Mouse (Mus musculus): ENCODE results near the gene Nfkbil1.

Gene Nfkbil1

DNA sequence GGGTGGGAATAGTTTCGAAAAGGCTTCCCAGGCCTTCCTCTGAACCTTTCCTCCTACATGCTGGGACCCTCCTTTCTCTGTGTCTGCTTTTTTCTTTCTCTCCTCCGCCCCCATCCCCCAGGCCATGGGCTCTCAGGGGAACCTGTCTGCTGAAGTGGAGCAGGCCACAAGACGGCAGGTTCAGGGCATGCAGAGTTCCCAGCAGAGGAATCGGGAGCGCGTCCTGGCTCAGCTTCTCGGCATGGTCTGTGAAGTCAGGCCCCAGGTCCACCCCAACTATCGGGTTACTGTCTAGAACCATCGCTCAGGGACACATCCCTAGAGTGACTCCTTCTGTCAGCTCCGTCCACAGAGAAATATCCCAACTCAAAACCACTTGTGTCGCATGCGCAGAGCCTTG is 1.9 kb upstream of the Nfkbil1 start:
- no peak for DNase-seq (ENCODE audit: low read depth, low spot score)

DNA sequence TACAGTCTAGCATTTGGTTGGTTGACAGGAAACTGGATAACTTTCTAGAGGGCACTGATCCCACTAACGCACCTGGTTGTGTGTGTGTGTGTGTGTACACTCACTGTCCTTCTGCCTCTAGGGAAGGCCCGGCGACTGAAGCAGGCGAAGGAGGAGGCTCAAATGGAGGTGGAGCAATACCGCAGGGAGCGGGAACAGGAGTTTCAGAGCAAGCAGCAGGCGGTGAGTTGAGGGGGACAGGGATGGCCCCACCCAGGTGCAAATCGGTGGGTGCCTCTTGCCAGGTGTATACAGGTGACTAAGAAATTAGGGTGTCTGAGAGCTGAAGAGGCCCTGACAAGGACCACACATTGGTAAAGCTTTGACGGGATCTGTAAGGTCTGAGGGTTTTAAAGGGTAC is 1.4 kb upstream of the Nfkbil1 start:
- no peak for DNase-seq (ENCODE audit: low read depth, low spot score)

GRCm38 (mm10) chr17:35236390-35236746 is 776 bp upstream of the Nfkbil1 start:
- DNase-seq (ENCODE audit: low read depth, low spot score) = peak; percentile 95

- DNase-seq (ENCODE audit: low read depth, low spot score) = peak; percentile 73
Measured at GRCm38 (mm10) chr17:35234903-35235302, 689 bp downstream of the Nfkbil1 start.

DNA sequence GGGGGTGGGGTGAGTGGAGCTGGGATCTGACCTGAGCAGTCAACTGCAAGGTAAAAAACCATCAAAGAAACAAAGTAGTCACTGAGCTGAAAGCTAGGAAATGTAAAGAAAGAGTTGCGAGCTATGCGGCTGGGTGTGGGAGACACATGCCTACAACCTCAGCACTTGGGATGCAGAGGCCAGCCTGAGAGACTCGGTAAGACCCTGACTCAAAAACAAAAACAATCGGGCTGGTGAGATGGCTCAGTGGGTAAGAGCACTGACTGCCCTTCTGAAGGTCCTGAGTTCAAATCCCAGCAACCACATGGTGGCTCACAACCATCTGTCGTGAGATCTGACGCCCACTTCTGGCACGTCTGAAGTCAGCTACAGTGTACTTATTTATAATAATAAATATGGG is 1.5 kb downstream of the Nfkbil1 start:
- peak; percentile 41 for DNase-seq (ENCODE audit: low read depth, low spot score)

DNA sequence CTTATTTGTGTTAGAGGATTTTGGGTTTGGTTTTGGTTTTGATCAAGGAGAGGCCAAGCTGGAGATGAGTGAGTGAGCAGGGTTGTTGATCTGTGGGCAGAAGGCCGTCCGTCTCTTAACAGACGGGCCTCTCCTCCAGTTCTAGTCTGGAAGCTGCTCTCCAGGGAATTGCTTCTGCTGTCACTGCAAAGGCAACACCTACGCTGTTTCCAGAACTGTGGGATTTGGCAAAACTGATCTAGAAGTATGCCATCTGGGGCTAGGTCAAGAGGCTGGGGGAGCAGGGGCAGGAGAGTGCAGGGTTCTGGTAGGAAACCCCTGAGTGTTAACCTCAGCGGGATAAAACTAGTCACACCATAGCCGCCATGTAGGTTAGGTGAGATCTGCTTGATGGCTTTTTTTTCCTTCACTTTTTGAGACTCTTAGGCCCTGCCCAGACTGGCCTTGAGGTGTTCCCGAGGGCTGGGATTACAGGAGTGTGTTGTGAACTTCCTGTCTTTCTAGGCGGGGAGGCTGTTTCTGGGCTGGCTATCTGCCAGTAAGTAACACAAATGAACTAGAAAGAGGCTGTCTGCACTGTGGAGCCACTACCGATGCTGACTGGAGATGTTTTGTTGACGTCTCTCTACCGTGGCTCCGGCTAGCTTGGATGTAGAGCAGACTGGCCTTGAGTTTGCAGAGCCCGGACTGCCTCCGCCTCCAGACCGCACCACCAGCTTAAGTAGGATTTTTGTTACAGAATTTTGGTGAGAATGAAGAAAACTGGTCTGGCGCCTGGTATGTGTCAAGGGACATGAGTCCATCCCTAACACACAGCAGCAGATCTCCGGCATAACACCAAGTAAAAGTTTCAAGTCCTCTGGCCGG is 2.2 kb downstream of the Nfkbil1 start, which contains the start of gene Atp6v1g2:
Atp6v1g2 (plus strand) TSS at position 547 of the 867 bp plus-strand sequence.
- peak; percentile 54 for DNase-seq (ENCODE audit: low read depth, low spot score)

- peak; percentile 77 for DNase-seq (ENCODE audit: low read depth, low spot score)
Measured at GRCm38 (mm10) chr17:35232659-35233058, 2.9 kb downstream of the Nfkbil1 start.

DNA sequence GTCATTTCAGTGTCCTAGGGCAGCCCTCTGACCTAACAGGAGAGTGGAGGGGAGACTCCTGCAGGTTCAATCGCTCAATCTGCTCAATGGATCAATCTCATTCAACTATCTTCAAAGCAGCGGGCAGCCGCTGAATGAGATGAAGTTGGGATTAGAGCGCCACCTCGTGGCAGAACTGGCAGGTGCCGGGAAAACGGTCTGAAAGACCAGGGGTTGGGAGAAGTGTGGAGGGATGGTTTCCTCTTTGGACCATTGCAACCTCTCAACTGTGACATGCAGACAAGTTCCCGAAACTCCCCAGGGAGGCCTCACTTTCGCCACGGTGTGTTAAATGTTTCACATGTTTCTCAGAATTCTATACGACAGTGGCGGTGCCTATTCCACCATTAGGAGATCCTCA is 3.5 kb downstream of the Nfkbil1 start:
- DNase-seq (ENCODE audit: low read depth, low spot score) = peak; percentile 87

DNA sequence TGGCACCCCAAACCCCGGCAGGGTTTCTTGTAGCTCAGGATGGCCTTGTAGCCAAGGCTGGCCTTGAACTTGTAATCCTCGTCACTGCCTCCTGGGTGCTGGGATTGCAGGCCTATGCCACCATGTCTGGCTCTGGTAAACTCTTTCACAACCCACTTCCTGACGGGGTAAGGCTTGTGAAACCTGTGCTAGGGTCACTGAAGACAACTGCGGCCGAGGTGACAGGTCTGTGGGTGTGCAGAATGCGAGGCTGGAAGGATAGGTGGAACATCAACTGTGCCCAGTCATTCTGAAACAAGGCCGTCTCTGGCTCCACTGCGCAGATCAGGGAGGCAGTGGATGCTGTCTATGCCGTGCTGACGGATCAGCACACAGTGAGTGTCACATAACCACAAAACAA is 4.6 kb downstream of the Nfkbil1 start:
- DNase-seq (ENCODE audit: low read depth, low spot score) = no peak

DNA sequence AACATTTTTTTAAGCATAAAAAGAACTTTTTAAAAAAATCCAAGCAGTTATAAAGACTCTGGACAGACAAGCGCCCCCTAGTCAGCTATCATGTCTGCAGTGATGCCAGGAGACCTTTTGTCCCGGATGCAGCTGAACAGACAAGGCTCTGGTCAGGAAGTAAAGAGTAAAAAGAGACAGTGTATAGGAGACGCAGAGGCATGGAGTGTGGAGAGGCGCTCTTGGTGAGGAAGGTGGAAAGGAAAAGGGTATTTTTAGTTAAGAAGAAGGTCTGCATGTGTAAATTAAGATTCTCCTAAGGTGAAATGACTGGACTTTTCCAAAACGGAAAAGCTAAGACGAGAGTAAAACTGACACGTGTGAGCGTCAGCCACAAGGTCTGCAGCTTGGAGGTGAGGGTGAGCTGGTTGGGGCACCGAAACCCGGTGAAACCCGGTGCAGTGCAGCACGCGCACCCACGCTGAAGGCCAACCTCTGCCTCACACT is 9.0 kb downstream of the Nfkbil1 start:
- DNase-seq (ENCODE audit: low read depth, low spot score) = no peak

- no peak for DNase-seq (ENCODE audit: low read depth, low spot score)
Measured at GRCm38 (mm10) chr17:35225456-35225855, 10.1 kb downstream of the Nfkbil1 start.

DNA sequence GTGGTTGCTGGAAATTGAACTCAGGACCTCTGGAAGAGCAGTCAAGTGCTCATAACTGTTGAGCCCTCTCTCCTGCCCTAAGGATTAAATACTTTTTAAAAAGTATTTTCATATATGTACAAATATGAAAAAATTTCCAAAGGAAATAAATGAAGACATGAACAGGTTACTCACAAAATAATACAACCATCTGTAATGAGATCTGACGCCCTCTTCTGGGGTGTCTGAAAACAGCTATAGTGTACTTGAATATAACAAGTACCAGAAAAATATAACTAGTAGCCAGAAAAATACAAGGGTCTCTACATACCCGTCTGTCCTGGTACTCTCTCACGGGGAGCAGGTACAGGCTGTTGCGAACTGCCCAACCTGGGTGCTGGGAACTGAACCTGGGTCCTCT is 11.0 kb downstream of the Nfkbil1 start:
- peak; percentile 59 for DNase-seq (ENCODE audit: low read depth, low spot score)

DNA sequence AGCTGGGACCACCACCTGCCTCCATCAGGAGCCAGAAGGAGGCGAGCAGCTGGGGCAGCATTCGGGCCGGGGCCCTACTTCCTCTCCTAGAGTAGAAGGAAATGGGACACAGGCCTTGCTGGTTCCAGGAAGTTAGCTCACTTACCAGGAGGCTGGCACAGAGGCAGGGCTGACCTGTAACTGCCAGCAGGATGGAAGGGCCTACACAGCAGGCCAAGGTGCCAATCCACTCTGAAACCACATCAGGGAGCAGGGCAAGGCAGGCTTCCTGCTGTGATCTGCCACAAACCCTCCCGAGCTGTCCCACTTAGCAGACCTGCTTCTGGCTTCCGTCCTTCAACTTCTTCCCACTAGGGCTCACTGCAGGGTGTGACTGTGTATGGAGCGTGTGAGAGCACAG is 13.3 kb downstream of the Nfkbil1 start:
- no peak for DNase-seq (ENCODE audit: low read depth, low spot score)

- DNase-seq (ENCODE audit: low read depth, low spot score) = no peak
Measured at GRCm38 (mm10) chr17:35220156-35220952, 15.2 kb downstream of the Nfkbil1 start, which contains the start of gene Gm16181. Gene Gm16181 (plus strand): TSS chr17:35220834.

- peak; percentile 74 for DNase-seq (ENCODE audit: low read depth, low spot score)
Measured at GRCm38 (mm10) chr17:35219601-35220041, 16.0 kb downstream of the Nfkbil1 start.

DNA sequence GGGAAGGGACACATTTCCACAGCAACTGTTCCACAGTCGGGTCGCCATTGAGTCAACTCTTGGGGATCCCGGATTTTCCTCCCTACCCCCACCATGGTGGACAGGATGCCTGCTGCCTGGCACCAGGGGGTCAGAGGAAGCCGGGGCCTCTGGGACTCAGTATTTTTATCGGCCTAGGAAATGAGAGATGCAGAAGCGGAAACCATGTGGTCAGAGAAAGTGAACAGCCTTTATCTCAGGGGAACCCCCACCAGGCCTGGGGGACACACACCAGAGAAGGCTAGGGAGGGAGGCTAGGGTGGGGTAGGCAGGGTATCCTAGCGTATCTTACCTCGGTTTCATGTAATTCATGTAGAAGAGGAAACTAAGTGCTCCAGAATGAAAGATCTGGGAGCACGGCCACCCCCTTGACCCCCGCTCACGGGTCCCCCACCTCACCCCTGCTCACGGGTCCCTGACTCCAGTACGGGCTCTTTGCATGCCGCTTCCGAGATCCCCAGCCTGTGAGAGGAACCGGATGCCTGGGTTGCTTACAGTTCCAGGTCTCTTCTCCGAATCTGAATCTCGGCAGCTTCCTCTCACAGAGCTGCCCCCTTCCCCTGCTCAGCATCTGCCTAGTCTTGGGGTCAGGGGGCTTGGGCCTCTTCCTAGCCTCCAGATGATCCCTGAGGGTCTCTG is 16.9 kb downstream of the Nfkbil1 start:
- peak; percentile 90 for DNase-seq (ENCODE audit: low read depth, low spot score)

- DNase-seq (ENCODE audit: low read depth, low spot score) = peak; percentile 55
Measured at GRCm38 (mm10) chr17:35213071-35213470, 22.5 kb downstream of the Nfkbil1 start.

GRCm38 (mm10) chr17:35210593-35210992 is 25.0 kb downstream of the Nfkbil1 start:
- DNase-seq (ENCODE audit: low read depth, low spot score) = no peak

GRCm38 (mm10) chr17:35209785-35210535 is 25.6 kb downstream of the Nfkbil1 start:
- peak; percentile 92 for DNase-seq (ENCODE audit: low read depth, low spot score)

DNA sequence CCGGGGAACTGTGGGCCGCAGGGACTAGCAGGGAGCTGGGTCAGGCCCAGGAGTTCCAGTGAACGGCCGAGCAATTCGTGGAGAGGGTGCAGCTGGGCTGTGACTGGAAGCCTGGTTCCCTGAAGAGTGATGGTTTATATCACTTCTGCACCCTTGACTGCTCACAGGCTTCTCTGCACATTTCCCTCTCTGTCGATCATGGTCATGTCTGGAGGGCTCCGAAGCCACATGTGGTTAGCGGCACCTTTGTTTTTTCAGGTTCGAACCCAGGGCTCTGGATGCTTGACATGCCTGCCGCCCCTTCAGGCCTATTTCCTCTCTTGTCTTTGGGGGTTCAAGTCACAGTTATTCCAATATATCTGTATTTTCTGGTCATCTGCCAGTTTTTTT is 30.2 kb downstream of the Nfkbil1 start:
- DNase-seq (ENCODE audit: low read depth, low spot score) = peak; percentile 86

Measured in A20 (cell line).